Mouse (Mus musculus): ENCODE measurements at regions not wholly inside any gene's neighbourhood (a gene's known extent, or its start where the extent isn't known, plus 50 kb on each side); places are given as distances from the start of the nearest gene placed in this dataset.

DNA sequence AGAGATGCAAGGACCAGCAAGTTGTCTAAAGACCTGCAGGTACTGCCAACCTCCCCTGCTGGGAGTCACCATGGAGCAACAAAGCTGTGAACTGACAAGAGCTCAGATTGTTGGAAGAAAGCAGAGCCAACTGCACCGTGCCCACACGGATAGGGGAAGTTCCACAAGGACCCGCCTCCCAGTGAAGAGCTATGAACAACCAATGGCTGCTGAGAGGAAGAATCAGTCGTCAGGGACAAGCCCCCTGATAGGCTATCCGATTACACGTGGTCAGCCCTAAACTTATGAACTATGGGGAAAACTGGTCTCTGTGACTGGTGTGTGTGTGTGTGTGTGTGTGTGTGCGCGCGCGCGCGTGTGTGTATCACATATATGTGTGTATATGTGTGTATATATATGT, 63.4 kb upstream of the Fzd10 start:
- TF ChIP-seq CTCF (IDR thresholded peaks at IDR 0.05; ENCODE audit: low read depth): no peak
- TF ChIP-seq EP300 (IDR thresholded peaks at IDR 0.05; ENCODE audit: low read depth): no peak

Data from liver, embryonic 14.5 days (tissue).